Mouse (Mus musculus): ENCODE measurements around the gene Pmf1.
A peak's percentile ranks its signal among the peaks of the same experiment; 100 is the strongest.

DNA sequence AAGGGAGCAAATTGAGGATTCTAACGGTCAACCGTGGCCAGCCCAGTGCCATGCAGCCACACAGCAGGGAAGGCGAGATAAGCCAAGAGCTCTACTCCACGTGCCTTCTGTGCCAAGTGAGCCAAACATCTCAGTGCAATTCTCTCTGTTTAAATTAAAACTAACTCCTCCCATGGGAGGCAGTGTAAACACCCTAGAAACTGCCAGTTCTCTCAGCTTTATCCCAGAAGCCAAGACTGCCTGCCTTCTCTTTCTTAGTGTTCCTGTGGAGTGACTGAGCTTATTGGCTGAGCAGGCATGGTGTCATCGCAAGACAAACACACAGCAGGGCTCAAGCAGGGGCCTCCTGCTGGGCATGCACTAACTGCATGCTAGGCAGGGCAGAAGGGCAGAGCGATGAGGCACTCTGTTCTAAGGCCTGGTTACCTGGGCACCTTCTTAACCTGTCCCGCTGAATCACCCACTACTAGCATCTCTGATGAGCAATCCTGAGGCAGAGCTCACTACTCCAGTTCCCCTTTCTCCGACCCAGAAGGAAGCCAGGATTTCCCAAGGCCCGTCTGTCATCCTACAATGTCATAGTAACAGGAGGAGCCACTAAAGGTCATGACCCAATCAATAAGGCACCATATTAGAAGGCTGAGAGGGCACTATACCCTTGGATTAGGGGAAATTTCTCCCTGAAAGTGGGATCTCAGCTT is 12.0 kb upstream of the Pmf1 start:
- TF ChIP-seq EP300 (IDR thresholded peaks at IDR 0.05): no peak
- TF ChIP-seq CTCF (IDR thresholded peaks at IDR 0.05): peak; percentile 48
